Mouse (Mus musculus) liver, postnatal 0 days (tissue): ENCODE measurements around the gene Sult1d1. TPM values are rescaled to one million over a fixed set of nuclear protein-coding genes. Genes with fewer than 3 reads are reported as not detected.
A peak's percentile ranks its signal among the peaks of the same experiment; 100 is the strongest.

Experiments used
- ATAC-seq: fragments of 200-750 bp; cut with Nextera tagmentation; 2 replicates; pipeline ENCODE4 v1.8.0; 2017; ENCODE audit warnings: mild to moderate bottlenecking, moderate library complexity
- DNase-seq: peaks from one replicate; pipeline ENCODE4 v3.0.0-alpha.2; 2016
- H3K27ac ChIP-seq: fragments of 300-500 bp; sonication (generic); 2 replicates; pipeline ENCODE4 v1.5.1; 2014; ENCODE audit warnings: antibody characterized with exemption, moderate library complexity, mild to moderate bottlenecking, low read depth
- H3K27me3 ChIP-seq: fragments of 300-500 bp; sonication (generic); 2 replicates; pipeline ENCODE4 v1.6.1; 2014; ENCODE audit warnings: low read length, control low read depth, mixed read lengths; ENCODE audit not compliant: insufficient read depth
- H3K36me3 ChIP-seq: fragments of 300-500 bp; sonication (generic); replicated peaks from 2 replicates; pipeline ENCODE4 v1.6.1; 2014; ENCODE audit warnings: mild to moderate bottlenecking, control low read depth, low read length, moderate library complexity, mixed read lengths; ENCODE audit not compliant: insufficient read depth
- H3K4me1 ChIP-seq: fragments of 300-500 bp; sonication (generic); 2 replicates; pipeline ENCODE4 v1.6.1; 2014; ENCODE audit warnings: antibody characterized with exemption, mild to moderate bottlenecking, control low read depth; ENCODE audit not compliant: insufficient read depth
- H3K4me2 ChIP-seq: fragments of 300-500 bp; sonication (generic); 2 replicates; pipeline ENCODE4 v1.6.1; 2014; ENCODE audit warnings: low read depth, mild to moderate bottlenecking, low read length, moderate library complexity, mixed read lengths
- H3K4me3 ChIP-seq: fragments of 300-500 bp; sonication (generic); 2 replicates; pipeline ENCODE4 v1.5.1; 2014; ENCODE audit warnings: low read depth, low read length
- H3K9ac ChIP-seq: fragments of 300-500 bp; sonication (generic); replicated peaks from 2 replicates; pipeline ENCODE4 v1.6.1; 2014; ENCODE audit warnings: mild to moderate bottlenecking, moderate library complexity
- H3K9me3 ChIP-seq: fragments of 300-500 bp; sonication (generic); 2 replicates; pipeline ENCODE4 v1.6.1; 2016; ENCODE audit warnings: mild to moderate bottlenecking, control low read depth, low read length, mixed read lengths
- CTCF ChIP-seq: sonication (generic); IDR thresholded peaks from 2 replicates; pipeline ENCODE4 v1.5.1; 2016; ENCODE audit warnings: antibody characterized with exemption, low read depth
- EP300 ChIP-seq: IDR thresholded peaks from 2 replicates; pipeline ENCODE4 v1.6.1; 2016; ENCODE audit warnings: antibody characterized with exemption, low read depth, mild to moderate bottlenecking
- WGBS: fragments of 180-500 bp; shearing (Covaris S2); extraction: QIAGEN DNeasy Blood & Tissue Kit; methylation state at CpG from one replicate; pipeline ENCODE4 v1.1.7; 2014; ENCODE audit not compliant: insufficient replicate concordance; 5-methylcytosine and 5-hydroxymethylcytosine counted together
- polyA plus RNA-seq: library from polyadenylated mRNA; unstranded; fragments of >200 nt; fragmentation: Nextera tagmentation; extraction: Ambion mirVana; gene quantifications from 2 replicates; pipeline ENCODE4 v1.2.1, GENCODE M21; 2015

Gene Sult1d1
- polyA plus RNA-seq: 57.9 and 68.7 TPM in 2 replicates

DNA sequence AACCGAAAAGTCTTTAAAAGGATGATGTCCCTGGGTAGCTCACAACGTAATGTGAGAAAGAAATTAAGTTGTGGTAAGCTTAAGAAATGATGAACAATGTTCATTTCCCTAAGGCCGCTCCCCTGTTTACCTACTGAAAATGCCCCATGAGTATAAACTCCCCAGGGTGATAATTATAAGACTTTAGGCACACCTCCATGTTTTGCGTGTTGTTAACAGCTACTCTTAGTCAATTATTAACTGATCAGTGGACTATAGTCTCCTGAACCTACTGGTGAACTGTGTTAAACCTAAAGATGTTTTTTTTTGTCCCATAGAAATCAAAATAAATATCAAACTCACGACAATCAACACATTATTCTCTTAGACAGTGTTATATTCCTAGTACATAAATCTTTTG, at the start of gene Sult1d1:
TSS of gene Sult1d1 (minus strand) at position 183 of the 400 bp plus-strand sequence.
- 58% methylated on average over 5 of the region's 5 CpGs for WGBS
- DNase-seq: no peak

DNA sequence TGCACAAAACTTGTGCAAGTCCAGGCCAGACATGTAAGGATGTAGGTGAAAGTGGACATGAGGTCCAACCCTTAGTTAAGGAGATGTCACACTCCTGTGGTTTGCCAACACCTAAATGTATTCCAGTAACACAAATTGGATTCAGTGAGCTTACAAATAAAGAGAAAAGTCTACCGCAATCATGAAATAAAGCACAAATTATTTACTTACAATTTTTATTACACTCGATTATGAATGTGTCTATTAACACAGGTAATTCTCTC, 46.2 kb upstream of the Sult1d1 start:
- no peak for ATAC-seq
- TF ChIP-seq EP300 (no peak), CTCF (no peak)
- Histone ChIP-seq H3K36me3 (no peaks in the 10 kb centered on the region), H3K4me3 (no peak overlapping the region), H3K9ac (no peak overlapping the region), H3K4me2 (no peak overlapping the region), H3K4me1 (no peaks in the 10 kb centered on the region), H3K27me3 (no peaks in the 10 kb centered on the region), H3K27ac (no peak overlapping the region), H3K9me3 (no peaks in the 10 kb centered on the region)
- no peak for DNase-seq
- WGBS: 84% methylated on average over 2 of the region's 2 CpGs

More for the DNA sequence above, at the start of gene Sult1d1:
- Histone ChIP-seq H3K9me3 (no peaks in the 10 kb centered on the region), H3K4me2 (peak within 1 kb of the TSS; percentile 52), H3K9ac (no peak within 1 kb of the TSS; the same call in 1 of the 2 replicates), H3K4me1 (no peaks in the 10 kb centered on the region), H3K36me3 (no peaks in the 10 kb centered on the region), H3K4me3 (peak within 1 kb of the TSS; percentile 36), H3K27ac (peak within 1 kb of the TSS; percentile 57; the same call in 1 of the 2 replicates), H3K27me3 (no peaks in the 10 kb centered on the region)
- no peak for TF ChIP-seq CTCF
- no peak for TF ChIP-seq EP300
- peak; percentile 83 for ATAC-seq

DNA sequence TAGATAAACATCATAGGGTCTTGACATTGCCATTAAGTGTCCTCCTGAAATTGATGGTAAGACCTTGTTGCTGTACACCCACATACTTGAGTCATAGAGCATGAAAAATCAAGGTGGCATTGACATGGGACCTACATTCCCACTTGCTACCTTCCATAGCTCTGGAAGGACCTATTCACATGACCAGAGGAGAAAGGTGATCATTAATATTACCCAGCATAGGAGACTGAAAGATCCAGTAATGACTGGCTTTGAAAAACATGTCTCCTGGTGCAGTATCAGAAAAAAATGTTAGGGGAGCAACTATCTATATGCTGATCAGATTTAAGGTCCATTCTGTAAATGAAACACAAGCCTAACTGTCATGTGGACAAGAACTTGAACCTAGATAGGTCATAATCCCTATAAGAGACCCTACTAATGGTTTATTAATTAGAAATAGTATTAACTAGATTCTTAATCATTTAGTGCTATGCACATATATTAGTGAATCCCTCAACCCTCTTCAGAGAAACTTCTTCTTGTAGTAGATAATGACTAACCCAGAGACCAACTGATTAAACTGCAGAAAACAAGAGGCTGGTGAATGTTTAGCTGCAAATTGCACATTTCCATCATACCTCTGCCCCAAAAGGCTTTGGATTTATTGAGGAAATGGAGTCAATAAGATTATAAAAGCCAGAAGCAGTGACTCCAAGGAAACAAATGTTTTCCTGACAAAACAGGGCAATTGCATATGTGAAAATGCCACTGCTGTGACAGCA, 45.7 kb upstream of the Sult1d1 start:
- Histone ChIP-seq H3K9ac (no peak overlapping the region), H3K4me1 (no peaks in the 10 kb centered on the region), H3K9me3 (no peaks in the 10 kb centered on the region), H3K4me2 (no peak overlapping the region), H3K27ac (no peak overlapping the region), H3K4me3 (no peak overlapping the region), H3K36me3 (no peaks in the 10 kb centered on the region), H3K27me3 (no peaks in the 10 kb centered on the region)
- ATAC-seq (no peak), DNase-seq (no peak)
- TF ChIP-seq EP300 (no peak), CTCF (no peak)

DNA sequence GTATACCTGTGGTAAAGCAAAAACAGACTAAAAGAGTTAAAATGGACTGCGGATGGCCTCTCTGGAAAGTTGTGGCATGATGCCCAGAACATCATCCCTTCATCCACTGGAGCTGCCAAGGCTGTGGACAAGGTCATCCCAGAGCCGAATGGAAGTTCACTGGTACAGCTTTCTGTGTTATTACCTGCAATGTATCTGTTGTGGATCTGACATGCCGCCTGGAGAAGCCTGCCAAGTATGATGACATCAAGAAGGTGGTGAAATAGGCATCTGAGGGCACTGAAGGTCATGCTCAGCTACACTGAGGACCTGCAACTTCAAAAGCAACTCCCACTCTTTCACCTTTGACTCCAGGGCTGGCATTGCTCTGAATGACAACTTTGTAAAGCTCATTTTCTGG, 32.2 kb upstream of the Sult1d1 start:
- 46% methylated on average over 3 of the region's 3 CpGs for WGBS
- DNase-seq: peak; percentile 77

DNA sequence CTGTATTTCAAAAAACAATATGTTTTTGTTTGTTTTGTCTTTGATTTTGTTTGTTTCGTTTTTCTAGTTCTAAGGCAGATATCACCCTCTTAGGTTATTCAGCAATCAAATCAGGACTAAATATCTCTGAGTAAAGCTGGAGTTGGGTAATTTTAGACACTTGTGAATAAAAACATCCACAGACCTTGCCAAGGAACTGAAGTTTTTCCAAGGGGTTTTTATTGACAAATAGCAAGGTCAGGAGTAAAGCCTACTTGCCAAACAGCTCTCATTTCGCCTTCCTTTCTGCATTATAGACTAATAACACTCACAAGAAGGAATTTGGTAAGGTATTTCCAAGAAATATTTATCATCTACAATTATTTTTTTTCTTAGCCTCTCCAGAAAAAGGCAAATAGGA, 29.1 kb upstream of the Sult1d1 start:
- Histone ChIP-seq H3K4me2 (no peak overlapping the region), H3K9me3 (no peaks in the 10 kb centered on the region), H3K27ac (no peak overlapping the region), H3K4me3 (no peak overlapping the region), H3K9ac (no peak overlapping the region), H3K4me1 (no peaks in the 10 kb centered on the region), H3K27me3 (no peaks in the 10 kb centered on the region), H3K36me3 (no peaks in the 10 kb centered on the region)
- ATAC-seq (no peak), DNase-seq (no peak)
- TF ChIP-seq CTCF (no peak), EP300 (no peak)
- WGBS: 56% methylated on average over 2 of the region's 2 CpGs

More for the DNA sequence above, 32.2 kb upstream of the Sult1d1 start:
- Histone ChIP-seq H3K4me2 (no peak overlapping the region), H3K27ac (peak overlapping the region; percentile 55), H3K9ac (no peak overlapping the region), H3K4me1 (no peaks in the 10 kb centered on the region), H3K9me3 (no peaks in the 10 kb centered on the region), H3K4me3 (no peak overlapping the region), H3K36me3 (no peaks in the 10 kb centered on the region), H3K27me3 (no peaks in the 10 kb centered on the region)
- ATAC-seq: peak; percentile 100
- no peak for TF ChIP-seq CTCF
- TF ChIP-seq EP300: 0 out of 2 replicates have a peak, but pooled peaks have one; percentile 41

DNA sequence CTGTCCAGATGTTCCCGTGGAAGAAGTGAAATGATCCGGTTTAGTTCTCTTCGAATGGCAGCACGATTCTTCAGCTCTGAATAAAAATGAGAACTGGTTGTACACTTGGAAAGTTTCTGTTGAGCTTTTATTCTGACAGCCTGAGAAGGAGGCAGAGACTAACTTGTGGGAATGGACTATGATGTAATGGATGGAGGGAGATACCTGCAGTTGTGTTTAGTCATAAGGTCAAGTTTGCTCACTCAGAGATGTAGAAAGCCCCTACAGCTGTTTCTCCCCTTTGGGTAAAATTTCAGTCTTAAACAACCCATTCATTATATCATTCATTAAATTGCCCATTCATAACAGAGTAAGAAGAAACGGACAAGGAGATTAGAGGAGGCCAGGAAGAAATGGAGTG, 22.7 kb upstream of the Sult1d1 start, which contains the start of gene Sult1e1:
TSS of gene Sult1e1 (minus strand) at position 101 of the 400 bp plus-strand sequence.
- WGBS: 69% methylated on average over 5 of the region's 5 CpGs
- DNase-seq (no peak), ATAC-seq (no peak)
- Histone ChIP-seq H3K9ac (no peak within 1 kb of the TSS), H3K27me3 (no peaks in the 10 kb centered on the region), H3K36me3 (no peaks in the 10 kb centered on the region), H3K4me1 (no peaks in the 10 kb centered on the region), H3K27ac (no peak within 1 kb of the TSS), H3K9me3 (no peaks in the 10 kb centered on the region), H3K4me3 (no peak within 1 kb of the TSS), H3K4me2 (no peak within 1 kb of the TSS)
- TF ChIP-seq CTCF: no peak
- TF ChIP-seq EP300: no peak
